Comparison of ENCODE assay signal across 8 mouse cellular contexts in the genomic region with DNA sequence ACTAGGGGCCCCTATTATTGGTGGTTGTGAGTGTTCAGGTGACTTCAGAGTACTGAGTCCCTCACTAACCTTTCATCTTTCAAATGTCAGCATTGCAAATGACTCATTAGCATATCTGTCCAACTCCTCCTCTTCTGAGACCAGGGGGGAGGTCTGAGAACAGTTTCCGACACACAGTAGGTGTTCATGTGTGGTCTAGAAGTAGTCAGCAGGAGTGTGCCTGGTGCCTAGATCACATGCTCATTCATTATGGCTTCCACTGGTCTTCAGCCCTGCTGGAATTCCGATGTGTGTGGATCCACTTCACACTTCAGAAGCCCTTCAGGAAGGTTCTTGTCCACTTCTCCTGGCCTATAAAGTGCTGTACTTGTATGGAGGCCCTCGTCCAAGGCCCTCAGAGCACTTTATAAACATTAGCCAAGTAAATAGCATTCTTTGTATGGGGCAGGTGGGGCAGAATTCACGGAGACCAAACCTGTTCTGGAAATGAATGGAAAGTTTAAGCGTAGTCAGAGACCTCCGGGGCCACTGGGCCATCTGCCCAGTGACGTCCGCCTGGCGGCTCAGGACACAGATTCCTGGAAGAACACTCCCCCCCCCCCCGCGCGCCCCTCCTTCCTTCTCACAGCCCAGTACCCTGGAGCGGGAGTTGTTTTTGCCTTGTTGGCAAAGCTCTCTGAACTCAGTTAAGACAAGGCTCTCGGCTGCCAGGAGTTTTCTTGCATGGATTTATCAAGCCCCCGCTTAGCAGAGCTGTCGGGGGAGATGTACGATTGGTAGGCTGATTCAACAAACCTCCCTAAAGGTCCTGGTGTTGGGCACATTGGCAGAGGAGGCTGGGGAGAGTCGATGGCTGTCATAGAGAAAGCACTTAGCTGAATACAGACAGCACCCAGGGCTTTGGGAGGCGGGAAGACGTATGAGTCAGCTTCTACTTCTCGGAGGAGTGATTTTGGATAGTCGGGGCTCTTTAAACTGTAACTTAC.
DNase-seq lines count a peak whose midpoint lies in the region; TF ChIP-seq lines count a peak whose summit lies in the region.

No protein-coding gene starts in this region.

- H3K27me3 ChIP-seq in myocyte (ENCODE audit: control insufficient read depth, insufficient read depth, insufficient read length), result peaks cover 7% of the 10 kb centered on the region

- no peak overlapping the region for H3K4me3 ChIP-seq in myocyte

- peak; percentile 37 to 74 for DNase-seq in adrenal gland, adult (ENCODE audit: inconsistent age in 2 of 2, low spot score in 1 of 2)
- no peak for DNase-seq in adrenal gland, adult 18-20 months (ENCODE audit: low spot score in 2 of 2)
- DNase-seq in testis, postnatal 14 days (ENCODE audit: low spot score), result peak; percentile 33
- no peak for DNase-seq in testis, postnatal 10 days (ENCODE audit: low spot score)
- peak; percentile 82 for DNase-seq in kidney, adult 9 months
- no peak for DNase-seq in yolk sac, embryonic 10.5 days (ENCODE audit: low spot score)
- no peak for DNase-seq in cerebellum, postnatal 25 days

- H3ac ChIP-seq in myocyte (ENCODE audit: control insufficient read depth, insufficient read length), result no peak overlapping the region

- H3K36me3 ChIP-seq in myocyte (ENCODE audit: control insufficient read depth, insufficient read depth), result no peaks in the 10 kb centered on the region

- H3K79me2 ChIP-seq in myocyte (ENCODE audit: control insufficient read depth, insufficient read depth), result no peaks in the 10 kb centered on the region

- peak overlapping the region; percentile 64 for H3K4me2 ChIP-seq in myocyte (ENCODE audit: low read depth)

- TF ChIP-seq POLR2A in myocyte (IDR thresholded peaks at IDR 0.05; ENCODE audit: insufficient read length, low read depth), result no peak

TF ChIP-seq in myocyte, 11 proteins besides CTCF, POLR2A, EP300 and RAD21:
- no peak for TF ChIP-seq MAX (IDR thresholded peaks at IDR 0.05; ENCODE audit: low read depth)
- no peak for TF ChIP-seq POLR2AphosphoS2 (IDR thresholded peaks at IDR 0.05; ENCODE audit: insufficient read length, low read depth)
- TF ChIP-seq CEBPB (IDR thresholded peaks at IDR 0.05; ENCODE audit: insufficient read depth, poor library complexity, severe bottlenecking), result no peak
- TF ChIP-seq E2F4 (IDR thresholded peaks at IDR 0.05; ENCODE audit: insufficient read depth), result no peak
- no peak for TF ChIP-seq TCF12 (IDR thresholded peaks at IDR 0.05; ENCODE audit: insufficient read depth, poor library complexity, severe bottlenecking)
- TF ChIP-seq MYOD1 (IDR thresholded peaks at IDR 0.05; ENCODE audit: control insufficient read depth in 1 of 3, insufficient read length in 2 of 3, low read depth in 2 of 3), result no peak
- TF ChIP-seq USF1 (IDR thresholded peaks at IDR 0.05; ENCODE audit: low read depth), result no peak
- no peak for TF ChIP-seq SRF (IDR thresholded peaks at IDR 0.05; ENCODE audit: control insufficient read depth, insufficient read length, low read depth)
- no peak for TF ChIP-seq MYOG (IDR thresholded peaks at IDR 0.05; ENCODE audit: control insufficient read depth in 1 of 3, insufficient read depth in 1 of 3, insufficient read length in 2 of 3, low read depth in 2 of 3)
TF ChIP-seq in myocyte: peak in this region for 0.

Comparison
In these comparisons a context has a peak if more than half of its experiments do, and no peak if none do; other contexts are left out.
1. DNase-seq: peak in adrenal gland, adult (2 of 2), testis, postnatal 14 days (single experiment) and kidney, adult 9 months (single experiment); none in adrenal gland, adult 18-20 months (0 of 2), testis, postnatal 10 days (single experiment), yolk sac, embryonic 10.5 days (single experiment) and cerebellum, postnatal 25 days (0 of 2).